Mouse (Mus musculus): Measurements from ENCODE around the gene Pgs1. TPM values are rescaled to one million over a fixed set of nuclear protein-coding genes. Genes with fewer than 3 reads are reported as not detected.
A peak's percentile ranks its signal among the peaks of the same experiment; 100 is the strongest.

The Pgs1 gene
- polyA plus RNA-seq, 1 experiment from 2014 or later: 38.6 TPM

DNA sequence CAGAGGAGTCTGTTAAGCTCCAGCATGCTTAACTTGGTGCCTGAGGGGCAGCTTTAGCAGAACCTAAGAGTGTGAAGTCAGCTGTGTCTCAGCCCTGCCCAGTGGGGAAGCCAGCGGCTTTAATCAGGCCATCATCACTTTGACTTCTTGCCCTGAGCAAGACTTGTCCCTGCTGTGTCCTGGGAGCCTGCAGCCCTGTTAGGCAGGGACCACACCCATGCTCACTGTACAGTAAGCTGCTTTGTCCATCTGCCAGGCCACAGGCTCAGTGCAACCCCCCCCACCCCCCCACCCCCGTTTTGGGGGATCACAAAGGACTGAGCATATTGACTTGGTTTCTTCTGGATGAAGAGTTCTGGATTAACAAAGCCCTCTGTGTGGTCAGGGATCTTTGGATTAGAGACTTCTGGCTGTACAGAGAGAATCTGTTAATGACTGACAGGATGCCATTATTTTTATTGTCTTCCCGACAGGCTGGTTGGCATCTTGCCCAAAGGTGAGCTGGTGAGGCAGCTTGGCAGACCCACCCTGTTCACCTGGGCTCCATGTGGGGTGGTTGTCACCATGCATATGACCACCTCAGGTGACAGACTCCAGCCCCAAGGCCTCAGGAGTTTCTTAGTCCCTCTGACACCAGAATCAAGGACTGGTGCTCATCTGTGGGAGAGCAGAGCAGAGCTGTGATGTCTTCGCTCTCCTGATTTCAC lies 23.9 kb downstream of the Pgs1 start:
- DNase-seq (ENCODE audit: low spot score) (no peak), ATAC-seq (ENCODE audit: low FRiP score) (no peak)
- Histone ChIP-seq H3K4me1 (replicated peaks; ENCODE audit: control insufficient read depth, insufficient read depth, low read length) (peaks cover 2% of the 10 kb centered on the region; the same call in 1 of the 2 replicates), H3K9ac (ENCODE audit: low read depth, low read length) (no peak overlapping the region), H3K4me3 (ENCODE audit: low read depth, low read length) (no peak overlapping the region), H3K27me3 (ENCODE audit: control insufficient read depth, insufficient read depth, low read length) (no peaks in the 10 kb centered on the region), H3K9me3 (ENCODE audit: control insufficient read depth, low read length) (no peaks in the 10 kb centered on the region), H3K4me2 (replicated peaks; ENCODE audit: low read depth, low read length) (no peak overlapping the region), H3K27ac (ENCODE audit: low read depth, low read length) (no peak overlapping the region), H3K36me3 (ENCODE audit: control insufficient read depth, insufficient read depth, low read length) (peaks cover 3% of the 10 kb centered on the region; the same call in 1 of the 2 replicates)
- 63% methylated on average over 4 of the region's 4 CpGs for WGBS

DNA sequence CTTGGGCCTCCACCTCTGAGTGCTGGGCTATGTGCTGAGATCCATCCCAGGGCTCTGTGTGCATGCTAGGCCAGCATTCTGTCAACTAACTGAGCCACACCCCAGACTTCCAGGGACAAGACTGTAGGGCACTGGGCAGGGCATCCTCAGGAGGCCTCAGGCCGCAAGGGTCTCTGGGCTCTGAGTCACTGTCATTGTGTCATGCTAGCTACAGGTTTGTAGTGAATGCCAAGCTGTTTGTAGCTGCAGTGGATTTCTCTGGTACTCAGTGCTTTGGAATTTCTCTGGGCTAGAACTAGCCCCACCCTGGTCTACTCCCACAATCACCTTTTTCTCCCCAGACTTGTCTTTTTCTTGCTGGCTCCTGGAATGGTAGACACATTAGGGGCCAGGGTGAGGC lies 26.5 kb downstream of the Pgs1 start:
- WGBS: 80% methylated on average over 1 of the region's 1 CpGs
- no peak overlapping the region for H3K9ac ChIP-seq (ENCODE audit: low read depth, low read length)
- H3K4me1 ChIP-seq (replicated peaks; ENCODE audit: control insufficient read depth, insufficient read depth, low read length): peaks cover under 1% of the 10 kb centered on the region; the same call in 1 of the 2 replicates
- ATAC-seq (ENCODE audit: low FRiP score) (no peak), DNase-seq (ENCODE audit: low spot score) (no peak)
- H3K4me2 ChIP-seq (replicated peaks; ENCODE audit: low read depth, low read length): no peak overlapping the region
- H3K36me3 ChIP-seq (ENCODE audit: control insufficient read depth, insufficient read depth, low read length): no peaks in the 10 kb centered on the region
- no peaks in the 10 kb centered on the region for H3K27me3 ChIP-seq (ENCODE audit: control insufficient read depth, insufficient read depth, low read length)
- no peaks in the 10 kb centered on the region for H3K9me3 ChIP-seq (ENCODE audit: control insufficient read depth, low read length)
- no peak overlapping the region for H3K4me3 ChIP-seq (ENCODE audit: low read depth, low read length)
- no peak overlapping the region for H3K27ac ChIP-seq (ENCODE audit: low read depth, low read length)

DNA sequence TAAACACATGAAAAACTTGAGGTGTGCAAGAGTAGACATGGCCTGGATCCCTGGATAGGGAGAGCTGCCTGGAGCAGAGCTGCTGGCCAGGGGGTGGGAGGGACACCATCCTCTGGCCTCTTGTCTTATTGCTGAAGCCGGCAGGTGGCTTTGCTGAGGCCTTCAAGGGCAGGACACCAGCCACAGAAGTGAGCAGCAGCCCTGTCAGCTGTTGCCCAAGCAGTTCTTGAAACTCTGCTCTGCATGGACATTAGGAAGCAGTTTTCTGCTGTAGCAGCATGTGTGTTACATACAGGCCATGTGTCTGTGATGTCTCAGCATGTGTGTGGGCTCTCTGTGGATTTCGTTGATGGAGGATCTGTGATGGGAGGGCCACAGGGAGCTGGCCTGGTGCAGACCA lies 27.2 kb downstream of the Pgs1 start:
- H3K4me3 ChIP-seq (ENCODE audit: low read depth, low read length): no peak overlapping the region
- no peaks in the 10 kb centered on the region for H3K9me3 ChIP-seq (ENCODE audit: control insufficient read depth, low read length)
- ATAC-seq (ENCODE audit: low FRiP score) (no peak), DNase-seq (ENCODE audit: low spot score) (no peak)
- WGBS: 65% methylated on average over 2 of the region's 2 CpGs
- no peak overlapping the region for H3K27ac ChIP-seq (ENCODE audit: low read depth, low read length)
- H3K4me2 ChIP-seq (replicated peaks; ENCODE audit: low read depth, low read length): no peak overlapping the region
- H3K9ac ChIP-seq (ENCODE audit: low read depth, low read length): no peak overlapping the region
- H3K4me1 ChIP-seq (replicated peaks; ENCODE audit: control insufficient read depth, insufficient read depth, low read length): no peaks in the 10 kb centered on the region; the same call in 1 of the 2 replicates
- no peaks in the 10 kb centered on the region for H3K36me3 ChIP-seq (ENCODE audit: control insufficient read depth, insufficient read depth, low read length)
- no peaks in the 10 kb centered on the region for H3K27me3 ChIP-seq (ENCODE audit: control insufficient read depth, insufficient read depth, low read length)

DNA sequence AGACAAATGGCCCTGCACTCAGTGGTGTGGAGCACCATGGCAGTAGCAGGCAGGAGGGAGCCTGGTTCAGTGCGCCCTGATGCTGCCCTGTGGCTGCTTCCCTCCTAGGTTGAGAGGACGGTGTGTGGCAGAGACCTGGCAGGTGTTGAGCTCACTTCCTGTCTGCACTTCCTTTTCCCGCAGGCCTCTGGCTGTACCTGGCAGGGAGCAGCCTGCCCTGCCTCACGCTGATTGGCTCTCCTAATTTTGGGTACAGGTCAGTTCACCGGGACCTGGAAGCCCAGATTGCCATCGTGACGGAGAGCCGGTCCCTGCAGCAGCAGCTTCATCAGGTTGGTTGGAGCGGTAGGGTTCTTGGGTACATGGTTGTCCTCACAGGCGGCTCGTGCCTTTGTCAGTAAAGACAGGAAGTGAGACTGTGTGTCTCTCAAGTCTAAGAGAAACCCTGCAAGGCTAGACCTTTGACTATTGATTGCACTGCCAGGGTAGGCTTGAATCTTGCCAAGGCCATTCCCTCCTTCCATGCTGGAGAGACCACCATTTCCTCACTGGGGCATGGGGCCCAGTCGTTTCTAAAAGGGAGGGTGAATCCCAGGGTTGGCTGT lies 28.4 kb downstream of the Pgs1 start:
- ATAC-seq (ENCODE audit: low FRiP score) (no peak), DNase-seq (ENCODE audit: low spot score) (no peak)
- no peaks in the 10 kb centered on the region for H3K36me3 ChIP-seq (ENCODE audit: control insufficient read depth, insufficient read depth, low read length)
- no peak overlapping the region for H3K9ac ChIP-seq (ENCODE audit: low read depth, low read length)
- H3K4me2 ChIP-seq (replicated peaks; ENCODE audit: low read depth, low read length): no peak overlapping the region
- H3K9me3 ChIP-seq (ENCODE audit: control insufficient read depth, low read length): no peaks in the 10 kb centered on the region
- no peak overlapping the region for H3K27ac ChIP-seq (ENCODE audit: low read depth, low read length)
- no peaks in the 10 kb centered on the region for H3K27me3 ChIP-seq (ENCODE audit: control insufficient read depth, insufficient read depth, low read length)
- H3K4me3 ChIP-seq (ENCODE audit: low read depth, low read length): no peak overlapping the region
- H3K4me1 ChIP-seq (replicated peaks; ENCODE audit: control insufficient read depth, insufficient read depth, low read length): no peaks in the 10 kb centered on the region; the same call in 1 of the 2 replicates
- 88% methylated on average over 12 of the region's 12 CpGs for WGBS

DNA sequence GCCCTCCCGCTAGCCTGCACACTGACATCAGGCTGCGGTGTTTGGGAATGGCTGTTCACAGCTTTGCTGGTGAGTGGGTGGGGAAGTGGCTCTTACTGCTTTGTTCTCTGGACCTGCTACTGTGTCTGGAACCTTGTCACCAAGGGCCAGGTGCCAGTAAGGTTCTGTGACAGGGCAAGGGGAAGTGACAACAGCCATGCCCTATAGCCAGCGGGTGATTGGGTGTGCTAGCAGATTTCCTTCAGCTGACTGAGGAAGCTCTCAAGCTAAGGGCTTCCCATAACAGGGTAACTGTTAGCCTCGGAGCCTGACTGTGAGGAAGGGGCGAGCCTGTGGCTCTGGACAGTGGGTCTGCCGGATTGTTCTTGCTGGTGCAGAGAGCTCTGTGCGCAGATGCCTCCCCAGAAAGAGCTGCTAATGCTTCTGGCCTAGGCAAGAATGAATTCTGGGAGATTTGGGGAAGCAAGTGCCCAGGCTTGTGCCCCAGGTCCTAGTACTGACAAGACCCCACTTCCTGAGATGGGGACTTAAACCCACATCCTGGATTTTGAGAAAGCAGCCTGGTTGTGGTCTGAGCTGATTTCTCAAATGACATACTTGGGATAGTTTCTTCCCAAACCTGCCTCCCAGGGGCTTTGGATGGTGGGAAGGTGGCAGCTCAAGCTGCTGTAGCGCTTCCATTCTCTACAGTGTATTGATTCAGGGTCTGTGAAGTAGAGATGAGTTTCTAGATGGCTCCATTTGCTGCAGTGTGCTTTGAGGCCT lies 29.5 kb downstream of the Pgs1 start:
- no peak for DNase-seq (ENCODE audit: low spot score)
- Histone ChIP-seq H3K9me3 (ENCODE audit: control insufficient read depth, low read length) (no peaks in the 10 kb centered on the region), H3K27me3 (ENCODE audit: control insufficient read depth, insufficient read depth, low read length) (no peaks in the 10 kb centered on the region), H3K27ac (ENCODE audit: low read depth, low read length) (no peak overlapping the region), H3K9ac (ENCODE audit: low read depth, low read length) (no peak overlapping the region), H3K4me1 (replicated peaks; ENCODE audit: control insufficient read depth, insufficient read depth, low read length) (no peaks in the 10 kb centered on the region), H3K4me3 (ENCODE audit: low read depth, low read length) (no peak overlapping the region), H3K4me2 (replicated peaks; ENCODE audit: low read depth, low read length) (no peak overlapping the region), H3K36me3 (ENCODE audit: control insufficient read depth, insufficient read depth, low read length) (no peaks in the 10 kb centered on the region)
- WGBS: 92% methylated on average over 8 of the region's 8 CpGs
- no peak for ATAC-seq (ENCODE audit: low FRiP score)

DNA sequence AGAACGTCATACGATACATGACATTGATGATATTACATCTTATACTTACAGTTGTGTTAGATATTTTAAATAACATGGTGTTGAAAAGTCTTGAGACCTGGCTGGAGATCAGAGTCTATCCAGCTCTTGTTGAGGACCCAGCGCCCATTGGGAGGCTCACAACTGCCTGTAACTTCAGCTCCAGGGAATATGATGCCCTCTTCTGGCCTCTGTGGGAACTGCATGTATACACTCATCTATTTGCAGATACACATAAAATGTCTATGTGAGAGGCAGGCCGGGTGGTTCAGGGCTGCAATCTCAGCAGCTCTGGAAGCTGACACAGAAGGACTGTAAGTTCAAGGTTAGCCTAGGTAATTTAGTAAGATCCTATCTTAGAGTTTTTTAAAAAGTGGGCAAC lies 32.2 kb downstream of the Pgs1 start:
- H3K9ac ChIP-seq (ENCODE audit: low read depth, low read length): no peak overlapping the region
- DNase-seq (ENCODE audit: low spot score) (no peak), ATAC-seq (ENCODE audit: low FRiP score) (no peak)
- H3K4me2 ChIP-seq (replicated peaks; ENCODE audit: low read depth, low read length): no peak overlapping the region
- H3K27me3 ChIP-seq (ENCODE audit: control insufficient read depth, insufficient read depth, low read length): no peaks in the 10 kb centered on the region
- WGBS: 97% methylated on average over 4 of the region's 4 CpGs
- H3K4me3 ChIP-seq (ENCODE audit: low read depth, low read length): no peak overlapping the region
- no peak overlapping the region for H3K27ac ChIP-seq (ENCODE audit: low read depth, low read length)
- H3K9me3 ChIP-seq (ENCODE audit: control insufficient read depth, low read length): no peaks in the 10 kb centered on the region
- no peaks in the 10 kb centered on the region for H3K4me1 ChIP-seq (replicated peaks; ENCODE audit: control insufficient read depth, insufficient read depth, low read length)
- H3K36me3 ChIP-seq (ENCODE audit: control insufficient read depth, insufficient read depth, low read length): no peaks in the 10 kb centered on the region

DNA sequence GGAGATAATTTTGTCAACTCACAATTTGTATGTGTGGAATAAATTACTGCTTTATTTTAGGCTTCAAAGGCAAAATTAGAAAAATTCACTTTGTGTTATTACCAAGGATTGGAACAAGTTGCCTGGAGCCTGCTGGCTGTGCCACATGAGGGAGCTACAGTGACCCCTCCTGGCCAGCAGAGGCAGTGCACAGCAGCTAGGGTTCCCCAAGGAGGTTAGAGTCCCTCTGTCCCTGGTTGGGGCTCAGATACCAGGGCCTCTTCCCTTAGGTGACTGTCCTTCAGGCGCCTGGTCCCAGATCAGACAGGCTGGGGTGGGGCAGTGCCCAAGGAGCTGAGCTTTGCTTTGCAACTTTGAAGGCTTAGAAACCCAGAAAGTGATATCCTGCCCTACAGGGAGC lies 35.7 kb downstream of the Pgs1 start:
- no peaks in the 10 kb centered on the region for H3K4me1 ChIP-seq (replicated peaks; ENCODE audit: control insufficient read depth, insufficient read depth, low read length)
- H3K36me3 ChIP-seq (ENCODE audit: control insufficient read depth, insufficient read depth, low read length): no peaks in the 10 kb centered on the region
- ATAC-seq (ENCODE audit: low FRiP score): no peak

DNA sequence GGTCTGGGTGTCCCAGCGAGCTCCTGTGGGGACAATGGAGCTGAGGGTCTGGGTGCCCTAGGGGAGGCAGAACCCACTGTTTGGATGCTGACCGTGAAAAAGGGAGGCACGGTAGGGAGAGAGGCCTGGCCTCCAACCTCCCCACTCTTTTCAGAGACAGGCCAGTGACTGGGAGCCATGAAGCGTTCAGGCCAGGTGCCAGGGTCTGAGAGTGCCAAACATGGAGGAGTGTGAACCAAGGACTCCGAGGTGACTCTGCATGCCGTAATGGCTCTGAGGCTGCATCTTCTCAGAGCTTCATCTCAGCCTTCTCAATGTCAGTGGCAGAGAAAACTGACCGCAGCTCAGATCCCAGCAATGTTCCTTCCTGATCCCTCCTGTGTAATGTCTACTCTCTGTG lies 37.4 kb downstream of the Pgs1 start:
- DNase-seq (ENCODE audit: low spot score): no peak
- no peak overlapping the region for H3K27ac ChIP-seq (ENCODE audit: low read depth, low read length)
- H3K9ac ChIP-seq (ENCODE audit: low read depth, low read length): no peak overlapping the region
- H3K4me1 ChIP-seq (replicated peaks; ENCODE audit: control insufficient read depth, insufficient read depth, low read length): no peaks in the 10 kb centered on the region
- H3K36me3 ChIP-seq (ENCODE audit: control insufficient read depth, insufficient read depth, low read length): no peaks in the 10 kb centered on the region
- H3K27me3 ChIP-seq (ENCODE audit: control insufficient read depth, insufficient read depth, low read length): no peaks in the 10 kb centered on the region
- no peaks in the 10 kb centered on the region for H3K9me3 ChIP-seq (ENCODE audit: control insufficient read depth, low read length)
- no peak for ATAC-seq (ENCODE audit: low FRiP score)
- H3K4me3 ChIP-seq (ENCODE audit: low read depth, low read length): no peak overlapping the region
- whole genome bisulfite sequencing: 96% methylated on average over 7 of the region's 7 CpGs
- no peak overlapping the region for H3K4me2 ChIP-seq (replicated peaks; ENCODE audit: low read depth, low read length)

More for the DNA sequence above, 35.7 kb downstream of the Pgs1 start:
- Histone ChIP-seq H3K9me3 (ENCODE audit: control insufficient read depth, low read length) (no peaks in the 10 kb centered on the region), H3K27me3 (ENCODE audit: control insufficient read depth, insufficient read depth, low read length) (no peaks in the 10 kb centered on the region), H3K9ac (ENCODE audit: low read depth, low read length) (no peak overlapping the region), H3K4me2 (replicated peaks; ENCODE audit: low read depth, low read length) (no peak overlapping the region), H3K27ac (ENCODE audit: low read depth, low read length) (no peak overlapping the region), H3K4me3 (ENCODE audit: low read depth, low read length) (no peak overlapping the region)
- DNase-seq (ENCODE audit: low spot score): peak; percentile 81
- 50% methylated on average over 1 of the region's 1 CpGs for WGBS
